Mouse (Mus musculus): ENCODE measurements around the gene Slc6a13. TPM values are rescaled to one million over a fixed set of nuclear protein-coding genes. Genes with fewer than 3 reads are reported as not detected.
A peak's percentile ranks its signal among the peaks of the same experiment; 100 is the strongest.

Slc6a13 gene
- under 1 TPM; 0.21 to 0.35 TPM for total RNA-seq (2021)
- long read RNA-seq, experiment 1 = 0 reads
- long read RNA-seq, experiment 2 = 0 reads

- peak in 1 of 2 experiments; percentile 7 for DNase-seq
These were observed at the start of gene Slc6a13 for GRCm38 (mm10) chr6:121299954-121300353. Gene Slc6a13 (plus strand): TSS chr6:121300227.

DNA sequence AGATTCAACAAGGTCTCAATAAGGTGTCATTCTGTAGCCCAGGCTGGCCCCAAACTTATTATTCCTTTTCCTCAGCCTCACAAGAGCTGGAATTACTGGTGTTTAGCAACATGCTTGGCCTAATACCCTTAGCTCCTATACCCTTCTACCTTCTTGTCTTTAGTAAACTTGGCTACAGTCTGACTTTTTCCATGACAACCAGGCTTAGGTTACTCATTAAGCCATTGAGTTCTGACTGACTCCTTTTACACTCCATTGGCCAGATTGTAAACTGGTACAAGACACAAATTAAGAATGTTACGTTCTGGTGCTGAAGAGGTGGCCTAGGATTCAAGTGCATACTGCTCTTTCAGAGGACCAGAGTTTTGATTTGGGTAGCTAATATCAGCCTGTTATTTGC lies 49.6 kb upstream of the Slc6a13 start:
- no peak for DNase-seq

- DNase-seq = peak in 1 of 2 experiments; percentile 25
These were observed 48.8 kb upstream of the Slc6a13 start for GRCm38 (mm10) chr6:121251256-121251655.

DNA sequence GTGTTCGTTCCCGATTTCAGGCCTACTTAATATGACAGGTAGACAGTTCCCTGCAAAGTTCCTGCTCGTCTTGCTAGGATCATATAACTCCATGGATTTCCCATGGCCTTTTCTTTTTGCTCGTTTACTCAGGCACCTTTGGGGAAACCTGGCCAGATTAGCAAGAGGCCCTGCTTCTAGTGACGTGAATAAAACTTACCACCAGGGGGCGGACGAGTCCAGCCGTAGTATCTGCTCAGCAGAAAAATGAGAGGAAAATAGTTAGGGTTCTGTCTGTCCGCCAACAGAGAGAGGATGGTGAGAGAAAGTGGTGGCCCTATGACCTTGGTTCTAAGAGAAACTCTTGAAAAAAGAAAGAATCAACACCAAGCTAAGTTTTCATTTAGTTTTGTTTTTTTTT lies 39.5 kb upstream of the Slc6a13 start:
- peak; percentile 56 to 85 for DNase-seq

DNA sequence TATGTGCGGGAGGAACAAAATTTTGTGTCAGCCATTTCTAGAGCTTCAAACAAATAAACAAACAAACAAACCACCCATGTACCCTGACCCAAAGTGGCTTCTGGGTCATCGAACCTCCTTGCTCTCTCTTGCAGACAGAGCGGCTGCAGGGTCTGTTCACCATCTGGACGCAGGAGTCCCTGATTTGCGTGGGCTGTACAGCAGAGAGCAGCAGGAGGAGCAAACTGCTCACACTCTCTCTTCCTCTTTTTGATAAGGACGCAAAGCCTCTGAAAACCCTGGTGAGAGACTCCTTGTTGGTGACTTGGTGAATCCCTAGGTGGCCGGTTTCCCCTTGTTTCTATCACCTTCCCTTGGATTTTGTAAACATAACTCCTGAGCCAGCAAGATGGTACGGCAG lies 38.8 kb upstream of the Slc6a13 start:
- no peak for DNase-seq

DNA sequence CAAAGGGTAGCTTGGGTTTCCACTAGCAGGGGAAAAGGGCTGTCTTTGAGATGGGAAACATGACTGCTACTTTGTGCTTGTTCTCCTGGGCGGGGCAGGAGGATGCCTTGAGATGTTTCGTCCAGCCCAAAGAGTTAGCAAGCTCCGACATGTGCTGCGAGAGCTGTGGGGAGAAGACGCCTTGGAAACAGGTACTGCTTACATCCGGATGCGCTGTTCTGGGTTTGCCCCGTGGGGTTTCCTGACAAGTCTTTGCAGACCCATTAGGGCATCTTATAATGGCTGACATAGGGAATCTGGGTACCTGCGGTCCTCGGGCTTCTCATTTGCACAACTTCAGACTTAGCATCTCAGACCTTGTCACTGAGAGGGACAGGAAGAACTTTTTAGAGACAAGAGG lies 38.0 kb upstream of the Slc6a13 start:
- DNase-seq = no peak

DNA sequence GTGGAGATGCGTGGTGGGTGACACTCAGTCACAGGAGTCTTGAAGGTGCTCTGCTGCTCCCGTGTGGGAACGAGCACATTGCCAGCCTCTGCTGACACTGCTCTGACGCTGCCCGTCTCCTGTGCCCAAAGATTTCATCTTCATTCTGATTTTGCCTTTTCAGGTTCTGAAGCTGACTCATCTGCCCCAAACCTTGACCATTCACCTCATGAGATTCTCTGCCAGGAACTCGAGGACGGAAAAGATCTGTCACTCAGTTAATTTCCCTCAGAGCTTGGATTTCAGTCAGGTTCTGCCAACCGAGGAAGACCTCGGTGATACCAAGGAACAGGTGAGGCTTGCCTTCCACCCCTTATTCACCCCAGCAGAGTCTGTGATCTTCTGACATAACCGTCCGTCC lies 37.5 kb upstream of the Slc6a13 start:
- DNase-seq = no peak

GRCm38 (mm10) chr6:121270156-121270555 lies 29.9 kb upstream of the Slc6a13 start:
- DNase-seq = no peak

DNA sequence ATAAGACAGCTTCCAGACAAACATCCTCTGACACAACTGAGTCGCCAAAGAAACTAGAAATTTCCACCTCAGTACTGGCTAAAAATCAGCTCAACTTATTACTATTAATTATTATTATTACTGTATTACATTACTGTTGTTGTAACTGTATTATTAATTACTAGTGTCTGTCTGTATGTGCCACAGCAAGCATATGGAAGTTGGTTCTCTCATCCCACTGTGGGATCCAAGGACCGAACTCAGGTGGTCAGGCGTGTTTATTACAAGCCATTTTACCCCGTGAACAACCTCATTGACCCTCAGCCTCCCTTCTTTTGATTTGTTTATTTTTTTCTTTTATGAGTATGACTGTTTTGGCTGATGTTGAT lies 28.3 kb upstream of the Slc6a13 start:
- no peak for DNase-seq

DNA sequence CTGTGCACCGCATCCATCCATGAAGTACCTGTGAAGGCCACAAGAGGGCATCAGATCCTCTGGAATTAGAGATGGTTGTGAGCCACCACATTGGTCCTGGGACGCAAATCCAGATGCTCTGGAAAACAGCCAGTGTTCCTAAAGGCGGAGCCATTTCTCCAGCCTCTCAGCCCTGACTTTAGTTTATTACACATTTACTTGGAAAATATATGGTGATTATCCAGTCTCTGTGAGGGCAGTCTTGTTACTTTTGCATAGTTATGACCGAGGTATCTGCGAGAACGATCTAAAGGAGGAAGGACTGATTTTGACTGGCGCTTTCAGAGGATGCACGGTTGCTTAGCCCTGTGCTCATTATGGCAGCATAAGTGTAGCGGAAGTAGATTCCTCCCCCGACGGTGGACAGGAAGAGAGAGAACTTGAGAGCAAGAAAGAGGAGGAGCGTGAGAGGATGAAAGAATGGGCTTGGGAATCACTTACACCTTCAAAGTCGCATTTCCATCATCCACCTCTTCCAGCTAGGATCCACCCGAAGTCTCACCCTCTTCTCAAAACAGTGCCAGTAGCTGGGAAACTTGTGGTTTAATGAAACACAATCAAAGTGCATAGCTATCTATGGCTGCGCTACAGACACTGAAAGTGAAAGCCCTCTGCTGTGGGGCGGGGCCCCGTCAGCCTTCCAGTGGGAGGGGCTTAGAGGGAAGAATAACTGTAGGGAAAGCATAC lies 27.8 kb upstream of the Slc6a13 start:
- peak; percentile 86 to 94 for DNase-seq

DNA sequence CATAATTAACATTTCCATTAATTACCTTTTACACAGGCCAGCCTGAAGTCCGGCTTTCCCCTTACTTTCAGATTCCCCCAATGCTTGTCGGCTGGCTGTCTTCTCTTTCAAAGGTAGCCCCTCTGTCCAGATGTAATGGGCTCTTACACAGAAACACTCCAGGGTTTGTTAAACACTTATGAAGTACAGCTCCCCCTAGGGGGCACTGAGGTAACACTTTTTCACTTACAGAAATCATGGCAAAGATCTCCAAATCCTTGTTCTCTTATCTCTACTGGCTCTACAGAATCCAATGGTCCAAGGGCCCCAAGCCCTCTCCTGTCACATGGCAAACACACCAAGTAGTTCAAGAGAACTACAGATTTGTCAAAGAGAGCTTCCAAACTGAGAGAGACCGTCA lies 25.7 kb upstream of the Slc6a13 start:
- peak in 1 of 2 experiments; percentile 36 for DNase-seq

DNA sequence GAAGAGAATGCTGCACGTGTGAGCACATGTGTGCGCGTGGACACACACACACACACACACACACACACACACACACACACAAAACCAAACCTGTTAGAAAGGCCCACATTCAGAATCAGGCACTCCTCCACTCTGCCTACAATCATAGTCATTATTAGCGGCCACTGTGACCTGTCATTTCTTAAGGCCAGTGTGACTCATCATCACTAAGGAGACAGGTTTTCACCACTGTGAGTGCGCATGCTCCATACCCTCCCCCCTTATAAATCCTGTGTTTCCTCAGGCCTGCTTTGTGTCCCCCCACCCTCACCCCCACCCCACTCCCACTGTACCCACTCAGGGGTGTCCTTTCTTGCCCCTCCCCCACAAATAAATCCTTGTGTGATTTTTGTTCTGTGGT lies 15.9 kb upstream of the Slc6a13 start:
- no peak for DNase-seq

GRCm38 (mm10) chr6:121299317-121299716 lies 710 bp upstream of the Slc6a13 start:
- DNase-seq = no peak

DNA sequence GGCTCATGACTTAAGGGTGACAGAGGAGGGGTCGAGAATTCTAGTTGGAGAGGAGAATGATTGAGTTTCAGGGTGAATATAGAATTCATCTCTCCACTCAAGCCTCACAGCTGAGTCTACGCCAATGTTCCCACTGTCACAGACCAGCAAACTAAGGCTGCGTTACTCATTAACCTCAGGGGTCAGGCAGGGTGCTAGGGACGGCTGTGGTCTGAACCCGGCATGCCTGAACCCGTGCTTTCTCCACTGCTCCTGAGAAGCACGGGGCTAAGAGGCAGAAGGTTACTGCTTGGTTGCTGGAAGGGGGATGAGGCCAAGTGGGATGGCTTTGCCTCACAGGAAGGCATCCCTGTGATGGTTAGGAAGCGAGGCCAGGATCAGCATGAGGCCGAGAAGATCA lies 477 bp downstream of the Slc6a13 start:
- no peak for DNase-seq

- DNase-seq = no peak
These were observed 3.6 kb downstream of the Slc6a13 start for GRCm38 (mm10) chr6:121303466-121304220.

DNA sequence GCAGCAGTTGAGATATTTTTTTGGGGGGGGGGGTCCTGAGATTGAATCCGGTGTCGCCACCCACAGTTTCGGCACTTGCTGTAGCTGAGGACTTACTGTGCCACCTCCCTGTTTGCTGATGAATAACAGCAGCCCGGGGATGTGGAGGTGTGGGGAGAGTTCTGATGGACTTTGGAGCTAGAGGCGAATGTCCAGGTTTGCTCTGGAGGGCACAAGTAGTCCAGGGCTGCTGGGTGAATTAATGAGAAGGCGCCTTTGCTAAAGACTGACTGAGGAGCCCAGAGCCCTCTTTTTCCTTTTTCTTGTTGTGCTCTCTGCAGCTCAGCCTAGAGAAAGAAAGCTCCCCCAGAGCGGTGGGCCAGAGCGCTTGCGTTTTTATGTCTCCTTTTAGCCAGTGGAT lies 4.6 kb downstream of the Slc6a13 start:
- no peak for DNase-seq

GRCm38 (mm10) chr6:121305571-121305970 lies 5.5 kb downstream of the Slc6a13 start:
- no peak for DNase-seq

- no peak for DNase-seq
These were observed 11.0 kb downstream of the Slc6a13 start for GRCm38 (mm10) chr6:121310984-121311383.

- DNase-seq = no peak
These were observed 19.1 kb downstream of the Slc6a13 start for GRCm38 (mm10) chr6:121319099-121319498.

GRCm38 (mm10) chr6:121322381-121323110 lies 22.5 kb downstream of the Slc6a13 start:
- no peak for DNase-seq

- no peak for DNase-seq
These were observed 25.3 kb downstream of the Slc6a13 start for GRCm38 (mm10) chr6:121325298-121325697.

GRCm38 (mm10) chr6:121325740-121326139 lies 25.7 kb downstream of the Slc6a13 start:
- peak in 1 of 2 experiments; percentile 31 for DNase-seq

- peak; percentile 59 to 60 for DNase-seq
These were observed 26.6 kb downstream of the Slc6a13 start for GRCm38 (mm10) chr6:121326486-121327069.

All from heart, adult 18-20 months (tissue).